ENCODE assay signal across 13 mouse cellular contexts in the genomic region with DNA sequence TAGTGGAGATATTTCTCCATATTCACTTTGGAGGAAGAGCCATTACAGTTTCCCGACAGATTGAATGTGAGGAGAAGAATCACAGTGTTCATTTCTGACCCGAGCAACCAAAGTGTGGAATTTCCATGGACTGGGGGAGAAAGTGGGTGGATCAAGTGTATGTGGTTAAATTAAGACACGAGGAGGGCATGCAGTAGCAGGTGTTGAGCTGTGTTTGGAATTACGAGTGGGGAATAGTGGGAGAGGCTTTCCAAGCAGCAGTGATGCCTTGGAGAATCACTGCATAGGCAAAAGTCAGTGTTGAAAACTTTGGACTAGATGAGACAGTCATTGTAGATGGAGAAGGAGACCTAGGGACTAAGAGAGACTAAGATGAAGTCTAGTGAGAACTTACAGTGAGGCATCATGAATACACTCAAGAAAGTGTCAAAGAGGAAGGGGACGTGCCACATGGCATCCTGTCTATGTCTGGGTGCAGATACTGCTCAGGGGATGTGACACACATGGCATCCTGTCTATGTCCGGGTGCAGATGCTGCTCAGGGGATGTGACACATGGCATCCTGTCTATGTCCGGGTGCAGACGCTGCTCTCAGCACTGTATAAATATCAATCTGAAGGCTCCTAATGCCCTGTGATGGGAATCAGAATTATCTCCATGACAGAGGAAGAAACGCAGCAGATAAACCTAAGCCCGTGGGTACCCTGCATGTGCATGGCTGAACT.
"Had no signal": no experiment of that assay in that cellular context is flagged by ENCODE, and none has a peak within 500 bp of the region (broad histone marks: within the 10 kb centered on the region; RNA-seq: fewer than 3 reads in every experiment).

No protein-coding gene starts in this region.

- H3K9ac ChIP-seq: intestine, embryonic 15.5 days; kidney, embryonic 15.5 days; limb, embryonic 12.5 days; lung, embryonic 15.5 days; midbrain, embryonic 12.5 days; stomach, embryonic 15.5 days had no signal

- H3K27me3 ChIP-seq: intestine, embryonic 15.5 days; kidney, embryonic 15.5 days; limb, embryonic 12.5 days; lung, embryonic 15.5 days; midbrain, embryonic 12.5 days; stomach, embryonic 15.5 days had no signal

- DNase-seq: kidney, adult 18-20 months; kidney, postnatal 36 days; spleen, adult 18-20 months; thymus, adult 2 months; thymus, postnatal 25 days had no signal

- H3K9me3 ChIP-seq: intestine, embryonic 15.5 days; kidney, embryonic 15.5 days; limb, embryonic 12.5 days; lung, embryonic 15.5 days; midbrain, embryonic 12.5 days; stomach, embryonic 15.5 days had no signal

- ATAC-seq: intestine, embryonic 15.5 days; midbrain, embryonic 16.5 days had no signal

- H3K27ac ChIP-seq: intestine, embryonic 15.5 days; kidney, embryonic 15.5 days; layer of hippocampus, adult 2 months; limb, embryonic 12.5 days; lung, embryonic 15.5 days; midbrain, embryonic 12.5 days; stomach, embryonic 15.5 days had no signal

- H3K36me3 ChIP-seq: intestine, embryonic 15.5 days; kidney, embryonic 15.5 days; limb, embryonic 12.5 days; lung, embryonic 15.5 days; midbrain, embryonic 12.5 days; stomach, embryonic 15.5 days had no signal

- H3K4me3 ChIP-seq: intestine, embryonic 15.5 days; kidney, embryonic 15.5 days; layer of hippocampus, adult 2 months; limb, embryonic 12.5 days; lung, embryonic 15.5 days; midbrain, embryonic 12.5 days; stomach, embryonic 15.5 days had no signal

- H3K4me1 ChIP-seq: intestine, embryonic 15.5 days; kidney, embryonic 15.5 days; limb, embryonic 12.5 days; lung, embryonic 15.5 days; midbrain, embryonic 12.5 days; stomach, embryonic 15.5 days had no signal

- H3K4me2 ChIP-seq: intestine, embryonic 15.5 days; kidney, embryonic 15.5 days; limb, embryonic 12.5 days; lung, embryonic 15.5 days; midbrain, embryonic 12.5 days; stomach, embryonic 15.5 days had no signal
